ENCODE assay signal across 18 mouse cellular contexts in the genomic region with DNA sequence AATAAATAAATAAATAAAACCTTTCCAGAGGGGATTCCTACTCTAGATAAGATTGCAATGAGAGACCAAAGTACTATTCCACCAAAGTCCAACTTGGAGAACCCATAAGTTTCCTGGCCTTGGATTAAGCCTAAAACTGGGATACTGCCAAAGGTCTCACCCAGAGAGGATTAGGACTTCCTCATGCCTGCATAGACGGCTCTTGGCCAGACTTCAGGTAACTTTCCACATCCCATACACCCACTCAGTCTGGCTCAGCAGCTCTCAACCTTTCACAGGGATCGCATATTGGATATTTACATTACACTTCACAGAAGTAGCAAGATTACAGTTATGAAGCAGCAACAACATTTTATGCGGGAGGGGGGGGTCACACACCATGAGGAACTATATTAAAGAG.
DNase-seq lines count a peak whose midpoint lies in the region; ATAC-seq lines count a peak whose summit lies in the region.
"Had no signal": no experiment of that assay in that cellular context is flagged by ENCODE, and none has a peak within 500 bp of the region (broad histone marks: within the 10 kb centered on the region; RNA-seq: fewer than 3 reads in every experiment).

No protein-coding gene starts in this region.

- DNase-seq in cerebellum, adult 9-10 months, result peak; percentile 62
- DNase-seq in cerebellum, adult 11 months, result no peak
- peak; percentile 66 to 76 for DNase-seq in lung, adult 18-20 months
- DNase-seq in lung, postnatal 14 days, result no peak
- peak; percentile 32 for DNase-seq in lung, postnatal 10 days
- DNase-seq in left cerebral cortex, adult 18-20 months (ENCODE audit: low spot score in 2 of 2), result no peak
- no peak for DNase-seq in urinary bladder, postnatal 14 days (ENCODE audit: low spot score)
- DNase-seq: adrenal gland, postnatal 25 days; cerebellum, adult 11-12 months; cerebellum, postnatal 36 days; heart, adult 18-20 months; heart, postnatal 36 days; layer of hippocampus, postnatal 36 days; left cerebral cortex, postnatal 4 days; right cerebral cortex, postnatal 25 days; thymus, adult 2 months had no signal

- ATAC-seq in activated CD4-positive, CD25-positive, alpha-beta regulatory T cell, adult 4 months, result no peak
- ATAC-seq: intestine, embryonic 15.5 days had no signal

Comparison
In these comparisons a context has a peak if more than half of its experiments do, and no peak if none do; other contexts are left out.
1. DNase-seq: peak in cerebellum, adult 9-10 months (single experiment), lung, adult 18-20 months (2 of 2) and lung, postnatal 10 days (single experiment); none in cerebellum, adult 11 months (single experiment), lung, postnatal 14 days (single experiment), left cerebral cortex, adult 18-20 months (0 of 2) and urinary bladder, postnatal 14 days (single experiment).